Mouse (Mus musculus) erythroblast, embryonic 14.5 days (primary cell): ENCODE results near the gene Il9r.

Experiments used
- GATA1 ChIP-seq: IDR thresholded peaks from 2 replicates; pipeline ENCODE4 v1.6.1; 2012; ENCODE audit warnings: low read length, inconsistent platforms, mixed read lengths
- TAL1 ChIP-seq: IDR thresholded peaks from 3 replicates; pipeline ENCODE4 v1.6.1; 2012; ENCODE audit warnings: low read length, inconsistent platforms, mixed read lengths

DNA sequence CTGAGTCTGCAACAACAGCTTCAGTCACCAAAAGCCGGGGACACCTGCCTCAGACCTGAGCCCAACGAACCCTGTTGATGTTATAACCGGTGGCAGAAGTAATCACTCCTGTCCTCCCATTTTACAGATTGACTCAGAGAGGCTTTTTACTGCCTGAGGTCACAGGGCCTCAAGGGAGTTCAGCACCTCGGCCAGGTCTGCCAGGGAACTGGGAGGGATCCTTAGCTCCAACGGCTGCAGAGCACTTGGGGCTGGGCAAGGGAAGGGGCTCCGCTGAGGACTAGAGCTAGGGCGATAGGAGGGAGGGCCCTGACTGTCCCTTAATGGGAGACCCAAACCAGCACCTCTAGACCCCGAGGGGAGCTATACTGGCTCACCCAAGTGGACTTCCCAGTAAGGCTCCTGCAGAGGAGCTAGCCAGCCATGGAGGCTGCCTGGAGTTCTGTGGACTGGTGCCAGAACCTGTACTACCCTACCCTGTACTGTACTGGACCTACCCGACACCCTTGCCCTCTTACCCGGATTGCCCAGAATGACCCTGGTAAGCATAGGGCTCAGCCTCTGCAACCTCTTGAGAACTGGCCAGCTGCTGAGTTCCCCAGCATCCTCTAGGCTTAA lies 20.6 kb upstream of the Il9r start:
- TF ChIP-seq TAL1 (no peak), GATA1 (no peak)
